Mouse (Mus musculus): ENCODE measurements around the gene Tada1. TPM values are rescaled to one million over a fixed set of nuclear protein-coding genes. Genes with fewer than 3 reads are reported as not detected.

Gene Tada1
- polyA plus RNA-seq, 1 experiment from 2014 or later, result 33.3 TPM

GRCm38 (mm10) chr1:166384614-166385013 lies 5.7 kb downstream of the Tada1 start:
- peaks cover 76% of the 10 kb centered on the region for H3K36me3 ChIP-seq (ENCODE audit: control insufficient read depth, insufficient read depth, low read length)
- H3K27me3 ChIP-seq (ENCODE audit: control insufficient read depth, insufficient read depth, low read length), result no peaks in the 10 kb centered on the region
- ATAC-seq (ENCODE audit: insufficient number of reproducible peaks, insufficient read depth, low FRiP score, low read depth), result no peak
- no peak overlapping the region for H3K9ac ChIP-seq (ENCODE audit: low read length)
- H3K4me1 ChIP-seq (ENCODE audit: control insufficient read depth in 2 of 2, insufficient read depth in 2 of 2, low read length in 2 of 2), result peaks cover 6 to 23% of the 10 kb centered on the region in 2 experiments
- H3K27ac ChIP-seq (replicated peaks in 1 of 2; ENCODE audit: control insufficient read depth in 1 of 2, insufficient read depth in 1 of 2, low read depth in 2 of 2, low read length in 2 of 2), result no peak overlapping the region
- no peak overlapping the region for H3K4me2 ChIP-seq (ENCODE audit: low read length)
- no peaks in the 10 kb centered on the region for H3K9me3 ChIP-seq (ENCODE audit: control insufficient read depth, low read length)
- 95% methylated on average over 10 of the region's 10 CpGs for WGBS
- H3K4me3 ChIP-seq (ENCODE audit: control insufficient read depth in 1 of 2, insufficient read depth in 1 of 2, low read depth in 1 of 2, low read length in 2 of 2), result no peak overlapping the region

DNA sequence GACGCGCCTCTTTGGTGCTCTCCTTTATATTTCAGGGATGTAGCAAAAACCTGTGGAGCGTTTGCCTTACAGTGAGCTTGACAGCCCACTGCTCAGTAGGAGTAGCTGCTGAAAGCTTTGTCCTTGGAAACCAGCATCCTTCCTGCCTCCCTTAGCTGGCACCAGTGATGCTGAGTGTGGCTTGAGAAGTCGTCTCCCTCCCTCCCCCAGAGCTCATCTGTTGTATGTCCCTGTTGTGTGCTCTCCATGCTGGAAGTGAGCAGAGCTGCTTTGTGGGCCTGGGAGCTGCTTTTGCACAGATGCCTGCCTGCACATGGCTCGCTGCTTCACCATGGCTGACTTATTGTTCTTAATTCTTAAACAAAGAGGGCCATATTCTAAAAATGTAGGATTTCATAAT lies 6.5 kb downstream of the Tada1 start:
- no peaks in the 10 kb centered on the region for H3K27me3 ChIP-seq (ENCODE audit: control insufficient read depth, insufficient read depth, low read length)
- 75% methylated on average over 5 of the region's 5 CpGs for WGBS
- no peaks in the 10 kb centered on the region for H3K9me3 ChIP-seq (ENCODE audit: control insufficient read depth, low read length)
- ATAC-seq (ENCODE audit: insufficient number of reproducible peaks, insufficient read depth, low FRiP score, low read depth), result no peak
- peaks cover 84% of the 10 kb centered on the region for H3K36me3 ChIP-seq (ENCODE audit: control insufficient read depth, insufficient read depth, low read length)
- no peak overlapping the region for H3K4me3 ChIP-seq (ENCODE audit: control insufficient read depth in 1 of 2, insufficient read depth in 1 of 2, low read depth in 1 of 2, low read length in 2 of 2)
- H3K9ac ChIP-seq (ENCODE audit: low read length), result no peak overlapping the region
- H3K27ac ChIP-seq (replicated peaks in 1 of 2; ENCODE audit: control insufficient read depth in 1 of 2, insufficient read depth in 1 of 2, low read depth in 2 of 2, low read length in 2 of 2), result no peak overlapping the region
- no peak overlapping the region for H3K4me2 ChIP-seq (ENCODE audit: low read length)
- H3K4me1 ChIP-seq (ENCODE audit: control insufficient read depth in 2 of 2, insufficient read depth in 2 of 2, low read length in 2 of 2), result peaks cover 6 to 21% of the 10 kb centered on the region in 2 experiments

GRCm38 (mm10) chr1:166388511-166388910 lies 9.6 kb downstream of the Tada1 start:
- 41% methylated on average over 11 of the region's 11 CpGs for WGBS
- H3K27me3 ChIP-seq (ENCODE audit: control insufficient read depth, insufficient read depth, low read length), result no peaks in the 10 kb centered on the region
- peaks cover 6% of the 10 kb centered on the region in 2 experiments; a peak in 3 of 4 replicates for H3K4me1 ChIP-seq (ENCODE audit: control insufficient read depth in 2 of 2, insufficient read depth in 2 of 2, low read length in 2 of 2)
- H3K36me3 ChIP-seq (ENCODE audit: control insufficient read depth, insufficient read depth, low read length), result peaks cover 100% of the 10 kb centered on the region
- H3K9me3 ChIP-seq (ENCODE audit: control insufficient read depth, low read length), result no peaks in the 10 kb centered on the region
- ATAC-seq (ENCODE audit: insufficient number of reproducible peaks, insufficient read depth, low FRiP score, low read depth), result no peak
- no peak overlapping the region for H3K27ac ChIP-seq (replicated peaks in 1 of 2; ENCODE audit: control insufficient read depth in 1 of 2, insufficient read depth in 1 of 2, low read depth in 2 of 2, low read length in 2 of 2)
- no peak overlapping the region for H3K4me2 ChIP-seq (ENCODE audit: low read length)
- H3K9ac ChIP-seq (ENCODE audit: low read length), result peak overlapping the region; percentile 31; the same call in 1 of the 2 replicates
- no peak overlapping the region for H3K4me3 ChIP-seq (ENCODE audit: control insufficient read depth in 1 of 2, insufficient read depth in 1 of 2, low read depth in 1 of 2, low read length in 2 of 2)

GRCm38 (mm10) chr1:166389406-166390125 lies 10.7 kb downstream of the Tada1 start:
- H3K36me3 ChIP-seq (ENCODE audit: control insufficient read depth, insufficient read depth, low read length), result peaks cover 100% of the 10 kb centered on the region
- H3K27me3 ChIP-seq (ENCODE audit: control insufficient read depth, insufficient read depth, low read length), result no peaks in the 10 kb centered on the region
- H3K4me2 ChIP-seq (ENCODE audit: low read length), result no peak overlapping the region
- 92% methylated on average over 16 of the region's 16 CpGs for WGBS
- no peak for ATAC-seq (ENCODE audit: insufficient number of reproducible peaks, insufficient read depth, low FRiP score, low read depth)
- H3K4me1 ChIP-seq (ENCODE audit: control insufficient read depth in 2 of 2, insufficient read depth in 2 of 2, low read length in 2 of 2), result peaks cover 6% of the 10 kb centered on the region in 2 experiments; a peak in 3 of 4 replicates
- H3K27ac ChIP-seq (replicated peaks in 1 of 2; ENCODE audit: control insufficient read depth in 1 of 2, insufficient read depth in 1 of 2, low read depth in 2 of 2, low read length in 2 of 2), result no peak overlapping the region; a peak in 1 of 4 replicates
- no peak overlapping the region for H3K4me3 ChIP-seq (ENCODE audit: control insufficient read depth in 1 of 2, insufficient read depth in 1 of 2, low read depth in 1 of 2, low read length in 2 of 2)
- H3K9me3 ChIP-seq (ENCODE audit: control insufficient read depth, low read length), result no peaks in the 10 kb centered on the region
- no peak overlapping the region for H3K9ac ChIP-seq (ENCODE audit: low read length)

DNA sequence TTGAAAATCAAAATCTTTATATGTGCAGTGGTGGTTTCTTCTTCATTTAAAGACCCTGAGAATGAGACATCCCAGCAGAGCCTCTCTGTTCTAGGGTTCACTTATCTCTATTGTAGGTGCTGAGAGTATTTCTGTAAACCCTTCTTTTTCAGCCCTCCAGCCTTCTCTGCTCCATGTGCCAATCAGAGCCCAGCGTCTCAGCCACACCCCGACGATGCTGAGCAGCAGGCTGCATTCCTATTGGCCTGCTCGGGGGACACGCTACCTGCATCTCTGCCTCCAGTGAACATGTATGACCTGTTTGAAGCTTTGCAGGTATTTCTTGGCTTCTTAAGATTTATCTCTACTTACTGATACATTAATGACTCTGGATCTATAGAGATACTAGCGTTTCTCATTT lies 12.8 kb downstream of the Tada1 start:
- Histone ChIP-seq H3K27ac (replicated peaks in 1 of 2; ENCODE audit: control insufficient read depth in 1 of 2, insufficient read depth in 1 of 2, low read depth in 2 of 2, low read length in 2 of 2) (no peak overlapping the region), H3K9ac (ENCODE audit: low read length) (no peak overlapping the region), H3K36me3 (ENCODE audit: control insufficient read depth, insufficient read depth, low read length) (peaks cover 100% of the 10 kb centered on the region), H3K4me1 (ENCODE audit: control insufficient read depth in 2 of 2, insufficient read depth in 2 of 2, low read length in 2 of 2) (peaks cover 6% of the 10 kb centered on the region in 2 experiments; a peak in 3 of 4 replicates), H3K4me2 (ENCODE audit: low read length) (no peak overlapping the region), H3K9me3 (ENCODE audit: control insufficient read depth, low read length) (no peaks in the 10 kb centered on the region), H3K4me3 (ENCODE audit: control insufficient read depth in 1 of 2, insufficient read depth in 1 of 2, low read depth in 1 of 2, low read length in 2 of 2) (no peak overlapping the region), H3K27me3 (ENCODE audit: control insufficient read depth, insufficient read depth, low read length) (no peaks in the 10 kb centered on the region)
- 90% methylated on average over 6 of the region's 6 CpGs for WGBS
- ATAC-seq (ENCODE audit: insufficient number of reproducible peaks, insufficient read depth, low FRiP score, low read depth), result no peak

DNA sequence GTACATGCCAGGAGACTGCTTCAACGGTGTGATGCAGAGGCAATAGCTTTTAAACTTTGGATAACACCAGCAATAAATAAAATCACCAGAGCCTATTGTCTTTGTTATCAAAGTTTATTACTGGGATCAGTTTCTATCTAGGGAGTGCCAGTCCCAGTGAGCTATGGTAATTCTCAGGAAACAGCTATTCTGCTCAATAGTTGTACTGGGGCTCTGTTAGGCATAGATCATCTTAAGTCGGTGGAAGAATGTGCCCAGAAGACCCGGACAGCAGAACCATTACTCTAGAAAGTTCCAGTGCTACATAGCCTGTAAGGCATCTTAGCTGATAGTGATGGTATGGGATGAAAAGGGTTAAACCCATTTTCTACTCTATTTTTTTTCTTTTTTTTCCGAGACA lies 15.9 kb downstream of the Tada1 start:
- H3K4me1 ChIP-seq (ENCODE audit: control insufficient read depth in 2 of 2, insufficient read depth in 2 of 2, low read length in 2 of 2), result no peaks in the 10 kb centered on the region
- 67% methylated on average over 4 of the region's 4 CpGs for WGBS
- no peak overlapping the region for H3K4me2 ChIP-seq (ENCODE audit: low read length)
- H3K27ac ChIP-seq (replicated peaks in 1 of 2; ENCODE audit: control insufficient read depth in 1 of 2, insufficient read depth in 1 of 2, low read depth in 2 of 2, low read length in 2 of 2), result no peak overlapping the region
- no peaks in the 10 kb centered on the region for H3K27me3 ChIP-seq (ENCODE audit: control insufficient read depth, insufficient read depth, low read length)
- no peak overlapping the region for H3K9ac ChIP-seq (ENCODE audit: low read length)
- no peaks in the 10 kb centered on the region for H3K9me3 ChIP-seq (ENCODE audit: control insufficient read depth, low read length)
- no peak for ATAC-seq (ENCODE audit: insufficient number of reproducible peaks, insufficient read depth, low FRiP score, low read depth)
- H3K4me3 ChIP-seq (ENCODE audit: control insufficient read depth in 1 of 2, insufficient read depth in 1 of 2, low read depth in 1 of 2, low read length in 2 of 2), result no peak overlapping the region
- peaks cover 100% of the 10 kb centered on the region for H3K36me3 ChIP-seq (ENCODE audit: control insufficient read depth, insufficient read depth, low read length)

- no peak for ATAC-seq (ENCODE audit: insufficient number of reproducible peaks, insufficient read depth, low FRiP score, low read depth)
- no peaks in the 10 kb centered on the region for H3K4me1 ChIP-seq (ENCODE audit: control insufficient read depth in 2 of 2, insufficient read depth in 2 of 2, low read length in 2 of 2)
- no peaks in the 10 kb centered on the region for H3K27me3 ChIP-seq (ENCODE audit: control insufficient read depth, insufficient read depth, low read length)
- no peak overlapping the region for H3K4me2 ChIP-seq (ENCODE audit: low read length)
- H3K9ac ChIP-seq (ENCODE audit: low read length), result no peak overlapping the region
- H3K36me3 ChIP-seq (ENCODE audit: control insufficient read depth, insufficient read depth, low read length), result peaks cover 100% of the 10 kb centered on the region
- H3K9me3 ChIP-seq (ENCODE audit: control insufficient read depth, low read length), result no peaks in the 10 kb centered on the region
- WGBS, result 92% methylated on average over 5 of the region's 5 CpGs
- no peak overlapping the region for H3K27ac ChIP-seq (replicated peaks in 1 of 2; ENCODE audit: control insufficient read depth in 1 of 2, insufficient read depth in 1 of 2, low read depth in 2 of 2, low read length in 2 of 2)
- no peak overlapping the region for H3K4me3 ChIP-seq (ENCODE audit: control insufficient read depth in 1 of 2, insufficient read depth in 1 of 2, low read depth in 1 of 2, low read length in 2 of 2)
Measured at GRCm38 (mm10) chr1:166395661-166396060, 16.8 kb downstream of the Tada1 start.

GRCm38 (mm10) chr1:166396381-166396780 lies 17.5 kb downstream of the Tada1 start:
- H3K9ac ChIP-seq (ENCODE audit: low read length), result no peak overlapping the region
- peaks cover 0 to under 1% of the 10 kb centered on the region in 2 experiments; a peak in 1 of 4 replicates for H3K4me1 ChIP-seq (ENCODE audit: control insufficient read depth in 2 of 2, insufficient read depth in 2 of 2, low read length in 2 of 2)
- no peak overlapping the region for H3K27ac ChIP-seq (replicated peaks in 1 of 2; ENCODE audit: control insufficient read depth in 1 of 2, insufficient read depth in 1 of 2, low read depth in 2 of 2, low read length in 2 of 2)
- peaks cover 100% of the 10 kb centered on the region for H3K36me3 ChIP-seq (ENCODE audit: control insufficient read depth, insufficient read depth, low read length)
- no peaks in the 10 kb centered on the region for H3K27me3 ChIP-seq (ENCODE audit: control insufficient read depth, insufficient read depth, low read length)
- H3K4me3 ChIP-seq (ENCODE audit: control insufficient read depth in 1 of 2, insufficient read depth in 1 of 2, low read depth in 1 of 2, low read length in 2 of 2), result no peak overlapping the region
- ATAC-seq (ENCODE audit: insufficient number of reproducible peaks, insufficient read depth, low FRiP score, low read depth), result no peak
- no peaks in the 10 kb centered on the region for H3K9me3 ChIP-seq (ENCODE audit: control insufficient read depth, low read length)
- no peak overlapping the region for H3K4me2 ChIP-seq (ENCODE audit: low read length)
- WGBS, result 91% methylated on average over 6 of the region's 6 CpGs
